Mouse (Mus musculus) lung, postnatal 0 days (tissue): Measurements from ENCODE around the gene Cyth3. TPM values are rescaled to one million over a fixed set of nuclear protein-coding genes. Genes with fewer than 3 reads are reported as not detected.
A peak's percentile ranks its signal among the peaks of the same experiment; 100 is the strongest.

Experiments
- ATAC-seq: fragments of 200-750 bp; cut with Nextera tagmentation; 2 replicates; pipeline ENCODE4 v1.8.0; 2017; ENCODE audit warnings: moderate library complexity
- DNase-seq: peaks from one replicate; pipeline ENCODE4 v3.0.0-alpha.2; 2016; ENCODE audit warnings: low spot score
- H3K27ac ChIP-seq: fragments of 300-500 bp; sonication (generic); 2 replicates; pipeline ENCODE4 v1.5.1; 2014; ENCODE audit warnings: antibody characterized with exemption, mild to moderate bottlenecking, low read length, mixed read lengths
- H3K27me3 ChIP-seq: fragments of 300-500 bp; sonication (generic); replicated peaks from 2 replicates; pipeline ENCODE4 v1.6.1; 2014; ENCODE audit warnings: low read length, mixed read lengths; ENCODE audit not compliant: insufficient read depth
- H3K36me3 ChIP-seq: fragments of 300-500 bp; sonication (generic); 2 replicates; pipeline ENCODE4 v1.6.1; 2014; ENCODE audit warnings: low read length, mixed read lengths; ENCODE audit not compliant: insufficient read depth
- H3K4me1 ChIP-seq: fragments of 300-500 bp; sonication (generic); 2 replicates; pipeline ENCODE4 v1.6.1; 2014; ENCODE audit warnings: antibody characterized with exemption, low read depth, low read length, mixed read lengths; ENCODE audit not compliant: insufficient read depth
- H3K4me2 ChIP-seq: fragments of 300-500 bp; sonication (generic); replicated peaks from 2 replicates; pipeline ENCODE4 v1.6.1; 2014; ENCODE audit warnings: low read depth, mild to moderate bottlenecking, low read length, moderate library complexity, mixed read lengths
- H3K4me3 ChIP-seq: fragments of 300-500 bp; sonication (generic); 2 replicates; pipeline ENCODE4 v1.5.1; 2014; ENCODE audit warnings: low read depth, low read length
- H3K9ac ChIP-seq: fragments of 300-500 bp; sonication (generic); replicated peaks from 2 replicates; pipeline ENCODE4 v1.6.1; 2014; ENCODE audit warnings: low read depth, mild to moderate bottlenecking
- H3K9me3 ChIP-seq: fragments of 300-500 bp; sonication (generic); 2 replicates; pipeline ENCODE4 v1.6.1; 2016; ENCODE audit warnings: low read length, mixed read lengths
- CTCF ChIP-seq: IDR thresholded peaks from 2 replicates; pipeline ENCODE4 v1.5.1; 2016; ENCODE audit warnings: antibody characterized with exemption, mild to moderate bottlenecking
- EP300 ChIP-seq: IDR thresholded peaks from 2 replicates; pipeline ENCODE4 v1.6.1; 2016; ENCODE audit warnings: antibody characterized with exemption, mild to moderate bottlenecking, control low read depth
- WGBS: fragments of 180-500 bp; shearing (Covaris S2); extraction: QIAGEN DNeasy Blood & Tissue Kit; methylation state at CpG from one replicate; pipeline ENCODE4 v1.1.7; 2014; 5-methylcytosine and 5-hydroxymethylcytosine counted together
- polyA plus RNA-seq: library from polyadenylated mRNA; unstranded; fragments of >200 nt; fragmentation: Nextera tagmentation; extraction: Ambion mirVana; gene quantifications from 2 replicates; pipeline ENCODE4 v1.2.1, GENCODE M21; 2015

Cyth3 gene
- polyA plus RNA-seq, 1 experiment from 2014 or later = 96.6 TPM

DNA sequence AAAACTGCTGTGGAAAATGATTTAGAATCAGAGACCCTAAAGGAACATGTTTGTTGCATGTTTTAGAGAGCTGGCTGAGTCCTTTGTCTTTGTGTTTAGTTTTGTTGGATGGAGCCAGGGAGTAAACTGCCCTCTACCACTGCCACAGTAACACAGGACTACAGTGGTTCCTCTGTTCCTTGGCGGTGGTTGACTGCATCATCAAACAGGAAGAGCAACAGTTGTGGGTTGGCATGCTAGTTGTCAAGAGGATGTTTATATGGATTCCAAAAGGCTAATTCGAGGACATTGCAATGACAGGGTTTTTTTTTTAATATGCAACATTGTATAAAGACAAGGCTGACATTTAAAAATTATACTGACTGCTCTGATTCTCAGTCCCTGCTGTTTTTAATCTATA lies 47.6 kb downstream of the Cyth3 start:
- H3K27me3 ChIP-seq = no peaks in the 10 kb centered on the region
- no peak overlapping the region for H3K4me2 ChIP-seq
- 24% methylated on average over 2 of the region's 2 CpGs for WGBS
- H3K4me1 ChIP-seq = peaks cover 14% of the 10 kb centered on the region; the same call in 1 of the 2 replicates
- ATAC-seq = peak; percentile 82
- peak; percentile 75 for DNase-seq
- no peaks in the 10 kb centered on the region for H3K36me3 ChIP-seq
- no peak overlapping the region for H3K9ac ChIP-seq
- H3K27ac ChIP-seq = peak overlapping the region; percentile 78
- H3K9me3 ChIP-seq = no peaks in the 10 kb centered on the region
- H3K4me3 ChIP-seq = no peak overlapping the region
- TF ChIP-seq EP300 = peak; percentile 73
- no peak for TF ChIP-seq CTCF

DNA sequence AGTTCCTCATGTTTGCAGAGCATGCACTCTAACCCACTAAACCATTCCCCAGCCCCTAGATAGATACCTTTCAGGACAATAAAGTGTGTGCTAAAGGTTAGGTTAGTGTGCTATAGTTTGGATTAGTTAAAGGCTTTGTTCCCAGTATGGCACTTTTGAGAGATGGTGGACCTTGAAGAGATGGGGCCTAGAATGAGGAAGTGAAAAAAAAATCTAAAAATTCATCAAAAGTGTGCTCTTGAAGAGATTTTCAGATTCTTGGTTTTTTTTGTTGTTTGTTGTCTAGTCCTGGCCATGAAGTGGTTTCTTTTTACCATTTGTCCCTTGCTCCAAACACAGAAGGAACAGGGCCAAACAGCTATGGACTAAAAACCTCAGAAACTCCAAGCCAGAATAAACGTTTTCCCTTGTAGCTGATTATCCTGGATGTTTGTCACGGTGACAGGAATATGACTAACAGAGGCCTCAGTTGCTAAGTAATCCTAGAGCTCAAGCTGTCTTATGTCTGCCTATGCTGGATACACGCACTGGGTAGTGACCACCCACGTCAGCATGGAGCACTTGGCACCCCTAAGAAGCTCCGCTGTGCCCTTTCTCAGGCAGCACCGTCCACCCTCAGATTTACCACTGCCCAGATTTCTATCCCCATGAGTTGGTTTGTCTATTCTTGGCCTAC lies 48.6 kb downstream of the Cyth3 start:
- DNase-seq = no peak
- H3K36me3 ChIP-seq = no peaks in the 10 kb centered on the region
- peak; percentile 26; the same call in 1 of the 2 replicates for ATAC-seq
- WGBS = 74% methylated on average over 6 of the region's 6 CpGs
- H3K4me2 ChIP-seq = no peak overlapping the region
- H3K27me3 ChIP-seq = no peaks in the 10 kb centered on the region
- H3K9ac ChIP-seq = no peak overlapping the region
- H3K4me3 ChIP-seq = no peak overlapping the region
- H3K9me3 ChIP-seq = no peaks in the 10 kb centered on the region
- TF ChIP-seq CTCF (no peak), EP300 (no peak)
- H3K27ac ChIP-seq = no peak overlapping the region
- peaks cover 14% of the 10 kb centered on the region; the same call in 1 of the 2 replicates for H3K4me1 ChIP-seq

DNA sequence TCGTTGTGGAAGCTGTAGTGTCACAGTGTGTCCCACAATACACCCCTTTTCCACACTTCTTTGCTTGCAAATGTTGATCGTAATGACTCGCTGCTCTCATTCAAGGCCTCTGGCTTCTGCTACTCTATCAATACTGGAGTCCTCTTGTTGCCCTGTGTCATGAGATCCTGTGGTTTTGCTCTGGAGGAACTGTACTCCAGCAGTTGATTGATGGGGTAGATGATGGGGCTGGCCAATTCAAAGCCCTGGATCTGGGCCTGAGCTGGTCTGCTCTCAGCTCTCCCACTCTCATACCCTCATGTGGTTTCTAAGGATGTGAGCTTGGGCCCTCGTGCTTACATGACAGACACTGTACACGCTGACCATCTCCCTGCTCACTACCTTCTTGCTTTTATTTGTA lies 52.3 kb downstream of the Cyth3 start:
- no peak for ATAC-seq
- H3K27me3 ChIP-seq = no peaks in the 10 kb centered on the region
- no peak overlapping the region for H3K4me3 ChIP-seq
- TF ChIP-seq EP300 (no peak), CTCF (no peak)
- H3K4me2 ChIP-seq = no peak overlapping the region
- H3K4me1 ChIP-seq = peaks cover 20% of the 10 kb centered on the region; the same call in 1 of the 2 replicates
- DNase-seq = no peak
- WGBS = 65% methylated on average over 5 of the region's 5 CpGs
- no peak overlapping the region for H3K9ac ChIP-seq
- H3K27ac ChIP-seq = no peak overlapping the region
- H3K9me3 ChIP-seq = no peaks in the 10 kb centered on the region
- H3K36me3 ChIP-seq = no peaks in the 10 kb centered on the region

DNA sequence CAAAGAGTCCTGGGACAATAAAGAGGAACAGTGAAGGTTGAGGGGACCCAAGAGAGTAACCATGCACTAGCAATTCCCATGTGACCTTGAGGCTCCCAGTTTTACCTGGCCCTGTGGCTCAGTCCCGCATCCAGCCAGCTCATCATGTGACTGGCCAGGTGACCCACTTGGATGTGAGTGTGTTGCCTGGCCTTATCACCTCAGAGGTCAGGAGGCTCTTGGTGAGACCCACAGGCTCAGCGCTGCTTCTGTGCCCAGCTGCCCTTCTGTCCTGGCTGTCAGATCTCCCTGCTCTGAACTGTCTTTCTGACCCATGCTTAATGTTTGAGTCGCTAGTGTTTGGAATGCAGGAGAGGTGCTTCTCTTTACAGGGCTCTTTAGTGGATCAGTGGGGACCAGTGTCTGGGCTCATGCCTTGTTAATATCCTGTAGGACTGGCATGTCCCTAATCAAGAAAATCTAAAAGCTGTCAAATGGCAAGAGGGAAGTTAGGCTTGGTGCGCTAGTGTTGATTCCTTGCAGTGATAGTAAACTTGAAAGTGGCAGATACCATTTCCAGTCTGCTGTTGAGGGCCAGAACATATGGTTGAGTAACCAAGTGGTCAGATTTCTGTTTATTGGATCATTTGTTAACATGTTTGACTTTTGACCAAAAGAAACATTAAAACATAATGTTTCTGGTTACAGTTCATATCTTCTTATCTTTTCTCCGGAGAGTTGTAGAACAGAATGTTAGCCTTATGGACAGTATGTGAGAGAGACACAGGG lies 54.2 kb downstream of the Cyth3 start:
- H3K27ac ChIP-seq = no peak overlapping the region
- no peaks in the 10 kb centered on the region for H3K27me3 ChIP-seq
- 41% methylated on average over 5 of the region's 5 CpGs for WGBS
- no peak for TF ChIP-seq EP300
- no peak for TF ChIP-seq CTCF
- no peaks in the 10 kb centered on the region for H3K9me3 ChIP-seq
- H3K9ac ChIP-seq = no peak overlapping the region
- ATAC-seq (no peak), DNase-seq (no peak)
- no peak overlapping the region for H3K4me3 ChIP-seq
- H3K4me2 ChIP-seq = no peak overlapping the region
- H3K4me1 ChIP-seq = peaks cover 18% of the 10 kb centered on the region; the same call in 1 of the 2 replicates
- no peaks in the 10 kb centered on the region for H3K36me3 ChIP-seq

DNA sequence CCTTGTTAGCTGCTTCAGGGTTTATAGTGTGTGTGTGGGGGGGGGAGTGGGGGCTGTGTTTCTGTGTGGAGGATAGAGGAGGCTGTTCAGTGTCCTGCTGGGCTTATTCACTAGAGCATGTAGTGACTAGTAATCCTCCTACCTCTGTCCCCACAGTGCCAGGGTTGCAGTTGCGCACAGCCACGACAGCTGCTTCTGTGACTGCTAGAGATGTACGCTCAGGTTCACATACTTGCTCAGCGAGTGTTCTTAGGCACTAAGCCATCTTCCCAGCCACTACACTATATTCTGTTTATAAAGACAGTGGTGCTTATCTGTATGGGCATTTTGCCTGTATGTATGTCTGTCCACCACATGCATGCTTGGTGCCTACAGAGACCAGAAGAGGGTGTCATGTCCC lies 55.1 kb downstream of the Cyth3 start:
- DNase-seq (no peak), ATAC-seq (no peak)
- 76% methylated on average over 4 of the region's 4 CpGs for WGBS

DNA sequence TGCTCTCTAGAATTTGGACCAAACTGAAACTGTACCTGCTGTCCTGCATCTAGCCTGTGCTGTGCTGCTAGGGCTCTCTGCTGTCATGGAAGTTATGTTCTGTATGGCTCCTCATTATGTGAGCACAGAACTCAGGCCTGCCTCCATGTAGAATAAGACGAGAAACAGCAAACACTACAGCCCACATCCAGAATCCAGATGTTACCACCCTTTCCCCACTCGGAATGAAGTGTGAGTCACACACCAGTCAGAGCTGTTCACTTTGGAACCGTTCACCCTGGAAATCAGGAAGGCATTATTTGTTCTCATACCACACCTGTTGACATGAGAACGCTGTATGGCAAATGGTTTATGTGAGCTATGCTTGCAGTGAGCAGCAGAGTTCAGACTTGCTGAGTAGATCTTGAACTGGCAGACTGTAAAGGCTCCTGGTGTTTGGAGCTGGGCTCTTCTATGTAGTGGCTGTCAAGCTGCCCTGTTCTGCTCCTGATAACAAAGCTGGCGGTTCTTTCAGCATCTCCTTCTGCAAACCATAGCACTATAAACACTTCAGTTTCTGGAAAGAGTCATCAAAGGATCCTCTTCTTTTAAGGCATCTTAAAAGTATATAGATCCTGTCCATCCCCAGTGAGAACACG lies 56.5 kb downstream of the Cyth3 start:
- DNase-seq (peak; percentile 63), ATAC-seq (peak; percentile 69)
- H3K9me3 ChIP-seq = no peaks in the 10 kb centered on the region
- WGBS = 29% methylated on average over 6 of the region's 6 CpGs
- H3K27me3 ChIP-seq = no peaks in the 10 kb centered on the region
- H3K9ac ChIP-seq = no peak overlapping the region
- H3K4me3 ChIP-seq = no peak overlapping the region
- no peaks in the 10 kb centered on the region for H3K36me3 ChIP-seq
- H3K4me2 ChIP-seq = no peak overlapping the region
- peak overlapping the region; percentile 38 for H3K27ac ChIP-seq
- TF ChIP-seq CTCF = no peak
- TF ChIP-seq EP300 = no peak
- peaks cover 18% of the 10 kb centered on the region; the same call in 1 of the 2 replicates for H3K4me1 ChIP-seq

More for the DNA sequence above, 55.1 kb downstream of the Cyth3 start:
- Histone ChIP-seq H3K36me3 (no peaks in the 10 kb centered on the region), H3K27me3 (no peaks in the 10 kb centered on the region), H3K9me3 (no peaks in the 10 kb centered on the region), H3K9ac (no peak overlapping the region), H3K4me1 (peaks cover 18% of the 10 kb centered on the region; the same call in 1 of the 2 replicates), H3K4me2 (no peak overlapping the region), H3K4me3 (no peak overlapping the region), H3K27ac (no peak overlapping the region)
- TF ChIP-seq EP300 = no peak
- TF ChIP-seq CTCF = no peak
